Mouse (Mus musculus) adrenal gland, adult (tissue): ENCODE measurements at regions not wholly inside any gene's neighbourhood (a gene's known extent, or its start where the extent isn't known, plus 50 kb on each side); places are given as distances from the start of the nearest gene placed in this dataset.

Experiments
- DNase-seq, 2 experiments: peaks; one replicate each; pipeline ENCODE4 v3.0.0; 2022 to 2023; ENCODE audit warnings: low spot score in 1 of 2; ENCODE audit not compliant: inconsistent age in 2 of 2

- DNase-seq, result peak in 1 of 2 experiments; percentile 47
These were observed 151.0 kb upstream of the Tmc1 start for GRCm38 (mm10) chr19:21105004-21105403.

DNA sequence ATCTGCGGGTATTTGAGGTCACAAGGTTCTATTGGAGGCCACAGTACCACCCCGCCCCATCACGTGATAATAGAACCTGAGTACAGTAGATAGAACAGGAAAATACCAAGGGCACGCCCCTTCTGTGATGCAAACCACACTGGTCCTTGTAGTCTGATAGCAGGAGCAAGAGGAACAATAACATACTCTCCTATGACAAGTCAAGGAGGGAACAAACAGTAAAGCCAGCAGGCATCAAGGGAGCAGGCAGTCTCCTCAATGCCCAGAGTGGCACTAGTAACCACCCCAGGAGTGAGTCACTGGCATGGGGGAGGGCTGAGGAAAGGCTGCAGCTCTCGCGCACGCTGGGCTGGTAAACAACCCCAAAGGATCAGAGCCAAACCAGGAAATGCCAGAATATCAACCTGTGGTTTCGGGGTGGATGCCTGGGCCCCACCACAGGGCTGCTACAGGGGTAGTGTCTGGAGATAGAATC is 150.5 kb upstream of the Tmc1 start:
- DNase-seq, result peak; percentile 82 to 94

DNA sequence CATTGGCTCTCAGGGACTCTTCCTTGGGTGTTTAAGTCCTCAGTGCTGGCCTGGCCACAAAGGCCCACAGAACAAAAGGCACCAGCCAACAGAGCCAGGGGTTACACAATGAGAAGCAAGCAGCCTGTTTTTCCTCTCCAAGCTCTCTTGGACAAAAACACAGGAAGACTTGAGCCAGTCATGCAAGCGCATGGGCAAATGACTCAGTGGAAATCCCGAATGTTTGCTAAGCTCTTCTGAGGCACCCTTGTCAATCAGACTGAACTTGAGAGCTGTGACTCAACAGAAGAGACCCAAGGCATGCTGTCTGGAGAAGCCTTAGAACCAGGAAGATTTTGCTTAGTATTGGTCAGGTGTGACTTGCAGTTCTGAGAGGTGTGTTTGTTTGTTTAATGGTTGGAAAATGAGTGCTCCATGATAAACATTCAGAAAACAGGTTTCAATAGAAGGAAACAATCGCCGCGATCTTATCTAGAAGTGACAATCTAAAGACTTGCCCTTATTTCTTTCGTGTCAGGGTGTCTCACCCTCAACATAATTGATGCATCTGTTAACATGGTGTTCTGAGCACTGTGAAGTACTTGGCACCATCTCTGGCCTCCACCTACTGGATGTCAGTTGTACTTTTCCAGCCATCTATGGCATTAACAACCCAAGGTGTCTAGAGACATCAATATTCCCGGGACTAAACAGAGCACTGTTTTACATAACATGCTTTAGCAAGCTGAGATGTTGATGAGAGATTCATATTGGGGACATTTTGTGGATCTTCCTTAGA is 124.0 kb upstream of the Tmc1 start:
- peak in 1 of 2 experiments; percentile 54 for DNase-seq

DNA sequence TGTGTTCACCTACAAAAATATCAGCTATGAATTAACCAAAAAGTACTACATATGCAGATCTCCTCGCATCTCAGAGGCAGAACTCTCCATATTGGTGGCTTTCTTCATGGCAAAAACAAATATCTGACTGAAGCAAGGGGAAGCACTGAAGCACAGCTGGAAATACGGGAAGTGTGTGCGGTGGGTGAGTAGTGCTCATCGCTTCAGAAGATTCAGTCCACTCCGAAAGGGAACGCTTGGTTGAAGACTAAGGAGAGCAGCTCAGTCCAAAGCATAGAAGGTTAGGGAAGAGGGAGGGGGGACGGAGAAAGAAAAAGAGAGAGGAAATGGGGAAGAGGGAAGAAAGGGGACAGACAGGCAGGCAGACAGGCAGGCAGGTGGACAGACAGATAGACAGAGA is 114.4 kb upstream of the Tmc1 start:
- DNase-seq, result no peak

DNA sequence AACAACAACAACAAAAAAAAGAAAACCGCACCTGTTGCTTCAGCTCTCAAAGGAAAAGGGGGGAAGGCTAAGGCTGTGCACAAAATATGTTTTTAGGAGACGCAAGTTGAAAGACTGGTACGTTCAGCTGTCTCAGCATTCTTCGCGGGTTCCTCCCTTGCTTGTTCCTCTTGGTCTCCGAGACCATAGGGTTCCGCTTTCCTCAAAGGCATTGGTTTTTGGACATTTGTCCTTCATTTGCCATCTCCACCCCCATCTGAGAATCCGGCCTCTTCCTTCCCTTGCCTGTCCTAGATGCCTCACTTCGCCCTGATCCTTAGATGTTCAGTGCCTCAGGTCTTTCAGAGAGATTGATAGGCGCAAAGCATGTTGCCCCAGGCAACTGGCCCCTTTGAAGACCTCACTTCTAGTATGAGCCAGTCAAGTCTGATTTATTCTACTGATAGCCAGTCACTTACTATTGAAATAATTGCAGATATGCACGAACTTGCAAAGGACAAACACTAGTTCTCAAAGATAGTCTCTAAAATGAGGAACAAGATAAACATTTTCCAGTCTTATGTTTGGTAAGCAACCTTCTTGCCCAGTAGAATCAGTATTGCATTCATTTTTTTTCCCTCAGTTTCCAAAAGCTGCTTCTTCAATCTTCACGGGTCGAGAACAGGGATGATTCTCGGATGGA is 112.6 kb upstream of the Tmc1 start:
- no peak for DNase-seq

DNA sequence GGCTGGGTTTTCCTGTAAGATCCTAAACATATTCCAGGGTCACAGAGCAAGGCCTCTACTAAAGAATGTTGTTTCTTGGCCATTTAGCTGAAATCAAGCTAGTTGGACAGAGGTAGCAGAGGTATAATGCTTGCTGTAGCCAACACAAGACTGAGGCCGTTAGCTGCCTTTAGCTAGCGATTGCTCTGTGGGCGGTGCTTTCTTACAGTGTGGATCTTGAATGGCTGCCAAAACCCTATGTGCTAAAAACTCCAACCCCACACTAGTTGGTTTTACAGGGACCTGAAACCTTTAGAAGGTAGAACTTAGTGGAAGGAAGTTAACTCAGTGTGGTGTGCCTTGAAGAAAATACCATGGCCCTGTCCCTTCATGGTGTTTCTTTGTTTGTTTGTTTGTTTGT is 110.9 kb upstream of the Tmc1 start:
- DNase-seq, result no peak

GRCm38 (mm10) chr19:21053597-21054544 is 99.9 kb upstream of the Tmc1 start:
- no peak for DNase-seq

DNA sequence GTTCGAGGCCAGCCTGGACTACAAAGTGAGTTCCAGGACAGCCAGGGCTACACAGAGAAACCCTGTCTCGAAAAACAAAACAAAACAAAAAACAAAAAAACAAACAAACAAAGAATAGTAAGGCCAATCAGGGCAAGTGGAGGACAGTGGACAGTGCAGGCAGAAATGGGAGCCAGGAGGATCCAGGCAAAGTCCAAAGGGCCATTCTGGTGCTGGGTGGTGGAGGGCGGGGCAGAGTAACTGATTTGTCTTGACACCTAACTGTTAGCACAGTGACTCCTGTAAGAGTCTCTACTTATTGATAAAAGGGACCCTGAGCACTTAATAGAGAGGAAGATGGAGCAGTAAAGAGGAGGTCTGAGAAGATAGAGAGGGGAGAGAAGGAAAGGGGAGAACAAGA is 98.8 kb upstream of the Tmc1 start:
- no peak for DNase-seq

DNA sequence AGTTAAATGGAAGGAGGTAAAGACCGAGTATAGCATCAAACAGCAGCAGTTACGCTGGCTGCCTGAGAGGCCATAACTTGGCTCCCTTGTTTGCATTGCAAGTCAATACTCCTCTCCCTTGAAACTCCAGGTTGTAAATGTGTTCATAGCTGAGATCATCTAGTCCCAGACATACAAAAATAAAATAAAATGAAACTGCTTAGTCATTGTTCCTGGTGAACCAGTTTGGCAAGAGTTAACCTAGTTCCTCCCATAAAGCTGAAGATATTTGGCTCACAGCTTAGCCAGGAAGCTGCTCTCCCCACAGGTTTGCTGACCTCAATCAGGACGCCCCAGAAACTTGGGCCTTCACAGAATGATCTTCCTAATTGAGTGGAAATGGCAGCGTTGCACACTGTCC is 97.9 kb upstream of the Tmc1 start:
- DNase-seq, result no peak

GRCm38 (mm10) chr19:21050994-21051721 is 97.2 kb upstream of the Tmc1 start:
- peak in 1 of 2 experiments; percentile 57 for DNase-seq

DNA sequence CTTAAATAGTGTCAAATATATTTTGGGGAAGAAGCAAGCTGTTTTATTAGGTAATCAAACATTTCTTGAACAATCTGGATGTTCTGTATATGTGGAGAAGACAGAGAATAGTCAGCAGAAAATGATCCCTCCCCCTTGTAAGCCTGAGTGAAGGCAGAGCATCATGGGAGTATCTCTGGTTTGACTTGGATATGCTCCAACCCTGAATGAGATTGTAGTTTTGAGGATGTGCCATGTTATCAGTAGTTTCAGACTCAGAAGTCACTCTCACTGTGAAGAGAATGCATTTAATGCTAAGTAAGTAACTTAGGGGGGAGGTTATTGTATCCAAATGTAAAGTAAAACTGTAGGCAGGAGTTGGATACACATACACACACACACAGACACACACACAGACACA is 95.3 kb upstream of the Tmc1 start:
- no peak for DNase-seq

DNA sequence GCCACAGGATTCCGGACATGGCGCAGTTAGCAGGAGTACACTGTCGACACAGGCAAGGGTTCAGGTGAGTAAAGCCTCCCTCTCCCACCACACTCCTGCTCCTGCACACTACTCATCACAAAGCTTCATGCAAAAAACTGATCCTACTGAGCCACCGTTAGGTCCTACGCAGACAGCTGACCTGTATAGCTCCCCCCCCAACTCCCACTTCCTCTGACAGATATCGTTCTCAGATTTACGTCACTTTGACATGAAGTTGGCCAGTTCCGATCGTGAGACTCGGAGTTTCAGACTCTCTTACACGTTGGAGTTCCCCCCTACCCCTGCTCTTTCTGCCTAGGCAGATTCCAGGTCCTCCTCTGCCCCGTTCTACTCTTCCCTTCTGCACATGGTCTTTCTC is 91.6 kb upstream of the Tmc1 start:
- no peak for DNase-seq

GRCm38 (mm10) chr19:21043958-21044357 is 90.0 kb upstream of the Tmc1 start:
- no peak for DNase-seq

GRCm38 (mm10) chr19:21042536-21042935 is 88.5 kb upstream of the Tmc1 start:
- DNase-seq, result no peak

DNA sequence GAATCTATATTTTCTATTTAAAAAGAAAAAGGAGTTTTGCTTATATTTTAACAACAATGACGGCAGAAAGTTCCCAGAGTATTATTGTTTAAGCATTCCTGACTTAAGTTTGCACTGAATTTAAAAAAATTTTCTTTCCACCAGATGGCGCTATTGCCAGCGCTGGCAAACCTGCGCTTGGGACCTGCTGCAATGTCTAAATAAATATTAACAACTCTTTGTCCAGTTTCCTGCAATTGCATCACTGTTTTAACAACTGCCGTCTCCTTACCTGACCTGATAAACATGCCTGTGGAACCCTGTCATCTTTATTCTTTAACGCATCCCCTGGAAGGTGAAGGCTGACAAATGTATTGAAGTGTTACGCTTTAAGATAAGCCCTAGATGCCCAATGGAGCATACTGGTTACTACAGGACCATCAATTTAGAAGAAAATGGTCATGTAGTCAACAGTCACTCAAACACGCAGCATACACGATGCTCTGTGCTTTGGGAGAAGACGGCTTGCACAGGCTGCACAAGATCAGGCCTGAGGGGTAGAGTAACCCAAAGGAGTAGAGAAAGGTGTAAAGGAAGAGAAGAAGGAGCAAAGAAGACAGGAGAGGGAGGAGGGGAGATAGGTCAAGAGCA is 83.6 kb upstream of the Tmc1 start:
- peak; percentile 48 to 87 for DNase-seq

- DNase-seq, result peak; percentile 63 to 83
These were observed 82.8 kb upstream of the Tmc1 start for GRCm38 (mm10) chr19:21036507-21037425.

DNA sequence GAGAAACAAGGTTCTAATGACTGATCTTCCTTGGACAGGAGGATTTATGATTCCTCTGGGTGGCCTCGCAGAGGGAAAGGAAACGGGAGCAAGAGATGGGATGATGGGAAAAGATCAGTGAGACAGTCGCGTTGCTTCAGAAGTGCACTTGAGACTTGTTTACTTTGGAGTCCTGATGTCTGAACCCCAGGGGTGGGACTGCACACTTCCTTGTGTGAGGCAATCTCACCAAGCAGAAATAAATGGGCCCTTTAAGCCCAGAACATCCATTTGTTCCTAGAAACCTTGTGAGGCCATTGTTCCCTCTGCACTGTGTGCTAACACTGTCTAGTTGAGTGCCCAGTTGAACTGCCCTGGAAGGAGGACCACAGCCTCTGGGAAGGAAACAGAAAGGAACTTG is 81.5 kb upstream of the Tmc1 start:
- DNase-seq, result no peak

GRCm38 (mm10) chr19:21033991-21034390 is 80.0 kb upstream of the Tmc1 start:
- DNase-seq, result no peak

DNA sequence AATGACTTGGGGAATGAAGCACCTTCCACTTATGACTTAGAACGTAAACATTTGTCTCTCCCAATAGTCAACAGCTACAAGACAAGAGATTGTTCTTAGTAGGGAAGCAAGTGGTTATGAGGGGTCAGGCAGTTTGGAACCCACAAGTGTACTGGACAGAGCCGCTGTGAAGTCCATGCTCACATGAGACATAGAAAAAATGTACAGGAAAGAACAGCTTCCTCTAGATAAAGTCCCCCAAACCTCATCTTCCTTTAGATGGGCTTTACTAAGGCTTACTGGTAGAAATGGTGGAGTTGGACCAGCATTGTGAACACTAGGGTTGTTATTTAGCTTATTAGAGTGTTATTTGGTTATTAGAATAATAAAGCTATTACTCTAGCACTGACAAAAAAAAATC is 78.6 kb upstream of the Tmc1 start:
- DNase-seq, result no peak
